Mouse (Mus musculus) inflammation-experienced regulatory T-cells, adult 16 weeks (primary cell): ENCODE data around the gene Snrnp35. TPM values are rescaled to one million over a fixed set of nuclear protein-coding genes. Genes with fewer than 3 reads are reported as not detected.

Experiments used
- polyA plus RNA-seq: library from polyadenylated mRNA; unstranded; fragments of 100-300 nt; shearing (Covaris generic); gene quantifications from one replicate; pipeline ENCODE4 v1.2.1, GENCODE M21; 2017

Gene Snrnp35
- 7.6 TPM for polyA plus RNA-seq

DNA sequence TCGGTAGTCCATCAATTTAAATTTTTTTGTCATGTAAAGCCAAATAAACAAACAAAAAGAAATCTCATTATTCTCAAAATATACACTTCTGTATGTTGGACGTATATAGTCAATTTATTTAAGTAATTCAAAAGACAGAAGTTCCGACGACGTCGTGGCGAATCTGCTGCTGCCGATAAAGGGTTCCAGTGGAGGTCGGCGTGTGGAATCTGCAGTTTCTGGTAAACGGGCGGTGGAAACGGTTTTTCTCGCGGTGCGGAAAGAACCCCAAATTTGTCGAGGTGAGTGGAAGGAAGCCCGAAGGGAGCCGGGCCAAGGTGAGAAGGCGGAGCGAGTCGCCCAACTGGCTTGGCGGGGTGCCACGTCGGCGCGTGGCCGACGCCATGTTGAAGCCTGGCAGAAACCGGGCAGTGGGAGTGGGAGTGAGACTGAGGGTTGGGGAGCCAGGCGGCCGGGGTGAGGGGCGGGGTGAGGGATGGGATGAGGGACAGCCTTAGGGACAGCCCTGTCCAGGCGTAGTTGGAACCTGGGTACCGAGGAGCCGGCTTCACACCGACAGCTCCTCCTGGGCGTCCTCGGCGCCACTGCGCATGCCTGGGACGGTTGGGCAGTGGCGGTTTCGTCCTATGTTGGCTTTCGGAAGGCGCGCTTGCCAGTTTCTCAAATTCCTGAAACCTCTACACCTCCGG, at the start of gene Snrnp35:
Gene Snrnp35, plus strand, starts transcription at position 169 of the 689 bp plus-strand sequence.

DNA sequence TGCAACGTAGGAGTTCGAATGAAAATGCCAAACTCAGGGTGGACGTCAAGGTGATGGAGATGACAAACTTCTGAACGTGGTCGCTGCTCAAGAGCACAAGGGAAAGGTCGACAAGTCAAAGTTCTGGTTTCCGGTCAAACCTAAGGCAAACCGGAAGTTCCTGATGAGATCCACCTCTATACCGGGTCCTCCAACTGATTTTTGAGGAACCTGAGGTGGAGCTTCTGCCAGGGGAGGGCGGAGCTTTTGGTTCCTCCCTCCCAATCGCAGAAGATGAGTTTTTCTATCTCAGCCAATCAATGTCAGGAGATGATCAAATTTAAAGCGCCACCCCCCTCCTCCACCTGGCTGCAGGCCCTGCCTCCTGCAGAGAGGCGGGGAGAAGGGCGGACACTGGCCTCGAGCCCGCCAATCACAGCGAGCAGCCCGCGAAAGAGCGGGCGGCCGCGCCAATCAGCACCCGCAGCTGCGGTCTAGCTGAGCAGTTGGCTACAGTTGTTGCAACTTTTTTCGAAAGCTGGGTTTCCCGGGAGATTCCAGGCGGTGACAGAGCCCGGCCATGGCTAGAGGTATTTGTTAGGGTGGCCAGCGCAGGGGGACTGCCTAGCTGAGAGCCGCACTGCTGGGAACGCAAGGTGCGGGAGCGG, 43.4 kb upstream of the Snrnp35 start, which contains the start of gene Kmt5a:
Gene Kmt5a, plus strand, starts transcription at position 484 of the 647 bp plus-strand sequence.

DNA sequence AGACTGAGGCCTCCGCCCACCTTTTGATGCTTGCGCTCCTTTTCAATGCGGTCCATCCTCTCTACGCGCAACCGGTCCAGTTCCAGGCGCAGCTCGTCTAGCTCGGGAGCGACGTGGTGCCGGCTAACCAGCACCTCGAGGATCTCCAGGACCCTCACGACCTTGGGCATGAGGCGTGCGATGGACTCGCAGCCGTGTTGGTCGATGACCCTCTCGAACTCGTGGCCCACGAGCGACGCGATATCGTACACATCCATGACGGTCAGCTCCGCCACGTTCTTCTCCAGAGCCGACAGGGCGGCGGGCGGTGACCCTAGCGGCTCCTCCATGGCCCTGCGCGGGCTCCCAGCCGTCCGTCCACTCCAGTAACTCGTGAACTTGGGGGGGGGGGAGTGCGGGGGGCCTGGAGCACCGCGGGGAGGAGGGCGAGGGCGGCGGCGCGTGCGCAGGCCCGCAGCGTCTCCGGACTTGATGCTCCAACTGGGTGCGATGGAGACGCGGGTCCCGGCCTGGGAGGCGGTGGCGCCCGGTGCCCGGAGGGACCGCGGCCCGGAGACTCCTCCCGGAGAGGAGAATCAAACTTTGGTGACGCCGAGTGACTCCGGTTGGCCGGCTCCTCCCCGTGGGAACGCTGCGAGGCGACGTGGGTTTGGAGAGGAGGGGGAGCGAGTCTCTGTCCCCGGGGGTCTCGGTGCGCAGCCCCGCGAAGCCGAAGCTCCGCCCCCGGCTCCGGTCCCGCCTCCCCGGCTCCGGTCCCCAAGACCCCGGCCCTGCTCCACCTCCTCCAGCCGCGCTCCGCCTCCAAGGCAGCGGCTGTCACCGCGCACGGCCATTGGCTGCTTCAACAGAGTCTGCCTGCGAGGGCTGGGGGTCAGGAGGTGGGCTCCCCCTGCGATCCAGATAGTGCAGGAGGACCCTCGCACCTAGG, 48.0 kb downstream of the Snrnp35 start, which contains the start of gene Rilpl1:
Gene Rilpl1, minus strand, starts transcription at position 737 of the 928 bp plus-strand sequence.

GRCm38 (mm10) chr5:124540383-124540786, 57.5 kb downstream of the Snrnp35 start, which contains the start of gene Tmed2:
Gene Tmed2 (plus strand): TSS chr5:124540695.

Other genes with a start within 250 kb of the Snrnp35 start
- 11.9 TPM for gene Pitpnm2, start 233.4 kb upstream of the Snrnp35 start, polyA plus RNA-seq
- gene Mphosph9, start 155.2 kb upstream of the Snrnp35 start, polyA plus RNA-seq = 28.1 TPM
- gene 2810006K23Rik, start 155.0 kb upstream of the Snrnp35 start, polyA plus RNA-seq = 14.1 TPM
- gene Cdk2ap1, start 120.1 kb upstream of the Snrnp35 start, polyA plus RNA-seq = 6.1 TPM
- gene Sbno1, start 57.1 kb upstream of the Snrnp35 start, polyA plus RNA-seq = 155 TPM
- 10.3 TPM for gene Kmt5a, start 43.2 kb upstream of the Snrnp35 start, polyA plus RNA-seq
- gene Rilpl2, start 4.8 kb upstream of the Snrnp35 start, polyA plus RNA-seq = 107 TPM
- 3.5 TPM for gene Rilpl1, start 48.3 kb downstream of the Snrnp35 start, polyA plus RNA-seq
- gene Tmed2, start 57.6 kb downstream of the Snrnp35 start, polyA plus RNA-seq = 72.4 TPM
- gene Ddx55, start 69.7 kb downstream of the Snrnp35 start, polyA plus RNA-seq = 27.9 TPM
- 46.5 TPM for gene Eif2b1, start 96.0 kb downstream of the Snrnp35 start, polyA plus RNA-seq
- gene Gtf2h3, start 96.0 kb downstream of the Snrnp35 start, polyA plus RNA-seq = 64.6 TPM
- 95.0 TPM for gene Atp6v0a2, start 145.4 kb downstream of the Snrnp35 start, polyA plus RNA-seq
- gene Dnah10, start 242.0 kb downstream of the Snrnp35 start, polyA plus RNA-seq = not detected